24 mouse cellular contexts compared by ENCODE assay signal in genomic region chr2:130602195-130602594, GRCm38 (mm10). TPM values are rescaled to one million over a fixed set of nuclear protein-coding genes. Genes with fewer than 3 reads are reported as not detected.
"Had no signal": no experiment of that assay in that cellular context is flagged by ENCODE, and none has a peak within 500 bp of the region (broad histone marks: within the 10 kb centered on the region; RNA-seq: fewer than 3 reads in every experiment).

No protein-coding gene starts in this region.

- H3K27me3 ChIP-seq: intestine, embryonic 15.5 days; kidney, embryonic 15.5 days; limb, embryonic 12.5 days; limb, embryonic 15.5 days; midbrain, embryonic 12.5 days; midbrain, embryonic 15.5 days; neural tube, embryonic 12.5 days; neural tube, embryonic 15.5 days had no signal

- H3K9me3 ChIP-seq: intestine, embryonic 15.5 days; kidney, embryonic 15.5 days; limb, embryonic 12.5 days; limb, embryonic 15.5 days; midbrain, embryonic 12.5 days; midbrain, embryonic 15.5 days; neural tube, embryonic 12.5 days; neural tube, embryonic 15.5 days had no signal

- DNase-seq: kidney, adult 11 months; kidney, adult 8-10 months; kidney, postnatal 10 days; kidney, postnatal 36 days; layer of hippocampus, postnatal 36 days; left cerebral cortex, postnatal 4 days; liver, postnatal 0 days; right cerebral cortex, adult 18-20 months; right cerebral cortex, postnatal 14 days; right cerebral cortex, postnatal 4 days; thymus, adult 2 months; thymus, postnatal 25 days had no signal

- H3K9ac ChIP-seq: intestine, embryonic 15.5 days; kidney, embryonic 15.5 days; limb, embryonic 12.5 days; limb, embryonic 15.5 days; liver, embryonic 14.5 days; liver, postnatal 0 days; midbrain, embryonic 12.5 days; midbrain, embryonic 15.5 days; neural tube, embryonic 12.5 days; neural tube, embryonic 15.5 days had no signal

- H3K4me3 ChIP-seq: intestine, embryonic 15.5 days; kidney, embryonic 15.5 days; limb, embryonic 12.5 days; limb, embryonic 15.5 days; midbrain, embryonic 12.5 days; midbrain, embryonic 15.5 days; neural tube, embryonic 12.5 days; neural tube, embryonic 15.5 days had no signal

- ATAC-seq: intestine, embryonic 15.5 days; liver, postnatal 0 days; midbrain, embryonic 15.5 days had no signal

- H3K4me1 ChIP-seq: intestine, embryonic 15.5 days; kidney, embryonic 15.5 days; limb, embryonic 12.5 days; limb, embryonic 15.5 days; midbrain, embryonic 12.5 days; midbrain, embryonic 15.5 days; neural tube, embryonic 12.5 days; neural tube, embryonic 15.5 days had no signal

- H3K4me2 ChIP-seq: intestine, embryonic 15.5 days; kidney, embryonic 15.5 days; limb, embryonic 12.5 days; limb, embryonic 15.5 days; liver, embryonic 11.5 days; midbrain, embryonic 12.5 days; midbrain, embryonic 15.5 days; neural tube, embryonic 12.5 days; neural tube, embryonic 15.5 days had no signal

- H3K27ac ChIP-seq: intestine, embryonic 15.5 days; kidney, embryonic 15.5 days; limb, embryonic 12.5 days; limb, embryonic 15.5 days; liver, embryonic 14.5 days; midbrain, embryonic 12.5 days; midbrain, embryonic 15.5 days; neural tube, embryonic 12.5 days; neural tube, embryonic 15.5 days; stomach, postnatal 0 days had no signal

RNA-seq across cellular contexts. Expression of gene Avp, which starts 19.8 kb away (rescaled TPM):
- polyA plus RNA-seq: intestine, embryonic 15.5 days; kidney, embryonic 15.5 days; limb, embryonic 12.5 days; limb, embryonic 15.5 days; liver, embryonic 11.5 days; liver, embryonic 14.5 days; liver, postnatal 0 days; midbrain, embryonic 12.5 days; neural tube, embryonic 12.5 days; neural tube, embryonic 15.5 days; stomach, embryonic 14.5 days had no signal

RNA-seq across cellular contexts. Expression of gene Oxt, which starts 26.2 kb away (rescaled TPM):
- polyA plus RNA-seq: intestine, embryonic 15.5 days; kidney, embryonic 15.5 days; limb, embryonic 12.5 days; limb, embryonic 15.5 days; liver, embryonic 11.5 days; liver, embryonic 14.5 days; liver, postnatal 0 days; midbrain, embryonic 12.5 days; neural tube, embryonic 12.5 days; neural tube, embryonic 15.5 days; stomach, embryonic 14.5 days; stomach, postnatal 0 days had no signal
